Mouse (Mus musculus) heart, adult 2 months (tissue): ENCODE data around the gene Zp1. TPM values are rescaled to one million over a fixed set of nuclear protein-coding genes. Genes with fewer than 3 reads are reported as not detected.

Experiments
- DNase-seq, 2 experiments: peaks; one replicate each; pipeline ENCODE4 v3.0.0; 2021
- H3K27ac ChIP-seq: fragments of 200-600 bp; 2 replicates; pipeline ENCODE4 v1.8.1; 2022
- H3K27me3 ChIP-seq: fragments of 200-500 bp; 2 replicates; pipeline ENCODE4 v1.6.1; 2012; ENCODE audit warnings: mild to moderate bottlenecking, low read length, inconsistent platforms, mixed read lengths; ENCODE audit not compliant: control insufficient read depth, insufficient read depth
- H3K36me3 ChIP-seq: fragments of 200-500 bp; 2 replicates; pipeline ENCODE4 v1.6.1; 2012; ENCODE audit warnings: low read length, inconsistent platforms; ENCODE audit not compliant: control insufficient read depth, insufficient read depth
- H3K4me1 ChIP-seq: fragments of 200-500 bp; 2 replicates; pipeline ENCODE4 v1.6.1; 2011; ENCODE audit warnings: low read length; ENCODE audit not compliant: control insufficient read depth, insufficient read depth
- H3K4me3 ChIP-seq: fragments of 200-600 bp; 2 replicates; pipeline ENCODE4 v1.8.1; 2022
- H3K79me2 ChIP-seq: fragments of 200-500 bp; replicated peaks from 2 replicates; pipeline ENCODE4 v1.6.1; 2012; ENCODE audit warnings: mild to moderate bottlenecking, inconsistent platforms, low read length, moderate library complexity, mixed read lengths; ENCODE audit not compliant: control insufficient read depth, insufficient read depth
- H3K9ac ChIP-seq: fragments of 200-500 bp; 2 replicates; pipeline ENCODE4 v1.6.1; 2012; ENCODE audit warnings: low read depth, mild to moderate bottlenecking, control low read depth, inconsistent platforms, low read length, mixed read lengths
- CTCF ChIP-seq: fragments of 200-600 bp; IDR thresholded peaks from 2 replicates; pipeline ENCODE4 v1.8.1; 2022; ENCODE audit warnings: antibody characterized with exemption, mild to moderate bottlenecking, moderate library complexity
- EP300 ChIP-seq: fragments of 200-500 bp; IDR thresholded peaks from 2 replicates; pipeline ENCODE4 v1.6.1; 2011; ENCODE audit warnings: low read depth, low read length, control low read depth; ENCODE audit not compliant: insufficient read depth
- POLR2A ChIP-seq: fragments of 200-500 bp; IDR thresholded peaks from 2 replicates; pipeline ENCODE4 v1.6.1; 2011; ENCODE audit warnings: mild to moderate bottlenecking, low read depth, low read length, control low read depth; ENCODE audit not compliant: insufficient read depth
- WGBS: fragments of 180-500 bp; shearing (Covaris S2); methylation state at CpG from one replicate; pipeline ENCODE4 v1.1.7; 2018; 5-methylcytosine and 5-hydroxymethylcytosine counted together
- intact Hi-C: fragments of 180-260 bp; cut with DNase I; formaldehyde crosslinking; loops from one replicate; pipeline ENCODE4 v1.15.1; 2025
- long read RNA-seq: library from polyadenylated mRNA; stranded (forward); transcript quantifications from one replicate; pipeline ENCODE4 v2.0.0, GENCODE M21; 2021
- polyA plus RNA-seq: library from polyadenylated mRNA; depleted of rRNA; stranded (reverse); fragments of >200 nt; gene quantifications from 2 replicates; pipeline ENCODE4 v1.2.3, GENCODE M21; 2012; rRNA removed
- total RNA-seq, 2 experiments: library from RNA; stranded (reverse); gene quantifications; 2 replicates each; pipeline ENCODE4 v1.2.3; 2021

Zp1 gene
- not detected for total RNA-seq
- polyA plus RNA-seq = not detected in 2 replicates
- long read RNA-seq = 0 reads

DNA sequence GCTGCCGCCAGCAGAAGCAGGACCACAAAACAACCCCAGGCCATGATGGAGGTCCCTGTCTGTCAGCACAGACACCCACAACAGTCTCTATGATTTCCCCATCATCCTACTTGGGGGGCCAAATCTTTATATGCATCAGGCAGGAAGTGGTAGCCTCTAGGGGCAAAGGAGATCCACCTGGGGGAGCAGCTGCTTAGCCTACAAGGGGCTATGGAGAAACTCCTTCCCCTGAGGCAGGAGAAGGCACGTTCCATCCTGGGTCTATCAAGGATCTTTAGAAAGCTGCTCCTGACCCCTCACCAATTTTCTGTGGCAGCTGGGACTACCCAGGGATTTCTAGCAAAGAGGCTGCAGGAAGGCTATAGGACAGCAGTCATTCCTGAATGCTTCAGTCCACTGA lies at the start of gene Zp1:
Gene Zp1 (minus strand): TSS at position 101 of the 400 bp plus-strand sequence.
- Histone ChIP-seq H3K9ac (no peak within 1 kb of the TSS), H3K27me3 (no peaks in the 10 kb centered on the region), H3K27ac (no peak within 1 kb of the TSS), H3K4me1 (no peaks in the 10 kb centered on the region), H3K79me2 (no peaks in the 10 kb centered on the region), H3K36me3 (no peaks in the 10 kb centered on the region), H3K4me3 (no peak within 1 kb of the TSS)
- TF ChIP-seq CTCF = no peak
- TF ChIP-seq EP300 = no peak
- TF ChIP-seq POLR2A = no peak
- 69% methylated on average over 2 of the region's 2 CpGs for WGBS
- intact Hi-C loops = no loop called here
- no peak for DNase-seq

DNA sequence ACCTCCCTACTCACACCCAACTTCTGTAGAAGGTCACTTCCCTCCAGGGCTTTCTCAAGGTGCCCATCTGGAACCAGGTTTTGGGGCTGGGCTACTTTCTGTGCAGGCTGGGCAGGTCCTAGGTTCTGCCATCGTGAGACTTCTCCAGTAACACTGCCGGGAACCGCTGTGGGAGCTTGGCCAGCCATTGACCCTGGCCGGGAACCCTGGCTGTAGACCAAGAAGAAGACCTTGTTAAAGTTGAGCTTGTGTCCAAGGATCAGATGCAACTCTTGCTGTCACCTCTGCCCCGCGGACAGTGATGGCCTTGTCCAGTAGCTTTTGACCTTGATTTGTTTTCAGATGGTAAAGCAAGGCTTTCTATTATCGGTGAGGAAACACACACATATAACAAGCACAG lies 48.1 kb upstream of the Zp1 start:
- Histone ChIP-seq H3K27ac (no peak overlapping the region), H3K4me1 (no peaks in the 10 kb centered on the region), H3K27me3 (no peaks in the 10 kb centered on the region), H3K79me2 (no peaks in the 10 kb centered on the region), H3K9ac (no peak overlapping the region), H3K36me3 (no peaks in the 10 kb centered on the region), H3K4me3 (no peak overlapping the region)
- intact Hi-C loops = no loop called here
- 83% methylated on average over 7 of the region's 7 CpGs for WGBS
- no peak for DNase-seq
- TF ChIP-seq POLR2A (no peak), EP300 (no peak), CTCF (no peak)

DNA sequence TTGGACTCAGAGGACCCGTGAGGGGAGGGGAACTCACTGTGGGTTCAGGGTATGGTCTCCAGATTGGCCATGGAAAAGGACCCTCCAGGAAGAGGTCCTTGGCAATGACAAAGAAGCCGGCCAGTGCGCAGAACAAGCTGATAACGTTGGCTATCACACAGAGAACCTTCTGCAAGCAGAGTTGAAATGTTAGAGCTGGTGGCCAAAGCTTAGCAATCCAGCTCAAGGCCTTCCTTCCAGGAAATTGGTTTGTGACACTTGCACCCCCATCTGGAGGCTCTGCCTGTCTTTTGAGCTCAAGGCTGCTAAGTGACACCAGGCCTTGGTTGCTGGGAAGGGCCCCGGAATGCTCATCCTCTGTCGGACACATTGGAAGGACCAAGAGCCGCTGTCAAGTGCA lies 45.3 kb upstream of the Zp1 start:
- Histone ChIP-seq H3K27me3 (no peaks in the 10 kb centered on the region), H3K4me1 (no peaks in the 10 kb centered on the region), H3K27ac (no peak overlapping the region), H3K36me3 (no peaks in the 10 kb centered on the region), H3K4me3 (no peak overlapping the region), H3K9ac (no peak overlapping the region), H3K79me2 (no peaks in the 10 kb centered on the region)
- no peak for DNase-seq
- intact Hi-C loops = no loop called here
- WGBS = 72% methylated on average over 7 of the region's 7 CpGs
- TF ChIP-seq CTCF (no peak), POLR2A (no peak), EP300 (no peak)

DNA sequence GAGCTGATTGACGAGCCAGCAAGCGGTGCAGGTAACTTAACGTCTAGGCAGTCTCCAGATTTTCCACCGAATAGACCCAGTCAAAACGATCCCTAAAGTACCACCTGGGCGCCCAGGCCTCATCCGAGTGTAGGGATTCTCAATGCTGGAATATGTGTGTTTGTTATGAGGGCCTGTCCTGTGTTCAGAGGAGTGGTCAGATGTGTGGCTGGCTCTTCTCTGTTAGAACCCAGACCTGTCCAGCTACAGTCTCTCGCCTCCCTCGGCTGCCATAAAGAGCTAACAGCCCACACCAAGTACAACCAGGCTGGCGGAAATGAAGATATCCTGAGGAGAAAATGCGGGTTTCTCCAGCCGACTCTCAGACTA lies 39.5 kb upstream of the Zp1 start:
- Histone ChIP-seq H3K36me3 (no peaks in the 10 kb centered on the region), H3K4me1 (no peaks in the 10 kb centered on the region), H3K9ac (no peak overlapping the region), H3K27me3 (no peaks in the 10 kb centered on the region), H3K4me3 (no peak overlapping the region), H3K79me2 (no peaks in the 10 kb centered on the region), H3K27ac (no peak overlapping the region)
- no peak for DNase-seq
- intact Hi-C loops = loop anchor here (2.0 to 5.0 kb wide), 4 partner anchors 51 to 295 kb away; partner anchors contain the start of gene Cd6
- no peak for TF ChIP-seq POLR2A
- TF ChIP-seq CTCF = no peak
- no peak for TF ChIP-seq EP300
- WGBS = 42% methylated on average over 12 of the region's 12 CpGs

DNA sequence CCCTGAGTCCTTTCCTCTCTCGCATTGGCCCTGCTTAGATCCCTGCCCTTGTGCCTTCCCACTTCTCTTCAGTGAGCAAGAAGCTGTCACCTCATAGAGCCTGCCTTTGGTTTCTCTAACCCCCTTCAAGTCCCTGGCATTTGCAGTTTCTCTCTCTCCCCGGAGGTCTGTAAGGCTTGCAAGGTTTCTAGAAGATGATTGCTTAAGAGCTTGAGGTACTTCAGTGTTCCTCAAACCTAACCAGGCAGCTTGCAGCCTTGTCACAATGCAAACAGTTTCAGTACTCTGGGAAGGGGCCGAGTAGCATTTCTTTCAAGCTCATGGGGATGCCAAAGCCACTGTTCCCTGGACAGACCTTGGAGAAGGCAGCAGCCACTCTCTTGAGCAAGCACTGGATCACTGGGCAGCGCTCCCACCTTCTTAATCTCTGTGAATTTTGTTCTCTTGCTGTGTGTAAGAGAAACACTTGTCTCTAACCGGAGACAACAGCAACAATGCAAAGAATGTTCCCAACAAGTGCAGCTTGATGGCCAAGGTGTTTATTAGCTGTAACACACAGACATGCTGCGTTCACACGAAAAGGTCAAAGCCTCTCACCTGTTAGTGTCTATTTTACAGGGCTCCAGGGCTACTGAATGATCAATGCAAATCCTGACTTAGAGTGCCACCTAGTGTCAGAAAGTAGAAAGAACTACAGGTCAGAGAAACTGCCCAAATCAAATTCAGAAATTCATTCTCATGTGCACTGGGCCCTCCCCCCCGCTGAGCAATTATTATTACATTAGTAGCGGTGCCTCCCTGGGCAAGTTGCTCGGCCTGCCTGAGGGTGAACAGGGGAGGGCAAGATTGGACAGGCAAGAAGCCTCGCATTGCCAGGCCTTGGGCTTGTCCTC lies 38.9 kb upstream of the Zp1 start:
- no peak for TF ChIP-seq POLR2A
- peak; percentile 88 for TF ChIP-seq CTCF
- TF ChIP-seq EP300 = 0 out of 2 replicates have a peak, but pooled peaks have one; percentile 24
- no peak for DNase-seq

More for the DNA sequence above, 38.9 kb upstream of the Zp1 start:
- H3K4me1 ChIP-seq = no peaks in the 10 kb centered on the region
- no peak overlapping the region for H3K27ac ChIP-seq
- no peak overlapping the region for H3K9ac ChIP-seq
- no peaks in the 10 kb centered on the region for H3K79me2 ChIP-seq
- H3K36me3 ChIP-seq = no peaks in the 10 kb centered on the region
- no peaks in the 10 kb centered on the region for H3K27me3 ChIP-seq
- intact Hi-C loops = loop anchor here (2.0 to 5.0 kb wide), 4 partner anchors 51 to 295 kb away; partner anchors contain the start of gene Cd6
- 27% methylated on average over 11 of the region's 11 CpGs for WGBS
- no peak overlapping the region for H3K4me3 ChIP-seq
